Mouse (Mus musculus) liver, embryonic 14.5 days (tissue): Measurements from ENCODE around the gene Dll3. TPM values are rescaled to one million over a fixed set of nuclear protein-coding genes. Genes with fewer than 3 reads are reported as not detected.
"Not testable (repeated sequence)": the region's sequence is repeated elsewhere in the genome, so short reads cannot be mapped to it uniquely, and the experiment has no call there.

Source experiments
- ATAC-seq: fragments of 200-750 bp; cut with Nextera tagmentation; 2 replicates; pipeline ENCODE4 v1.8.0; 2017; ENCODE audit warnings: moderate number of reproducible peaks, mild to moderate bottlenecking, moderate library complexity; ENCODE audit not compliant: insufficient read depth
- DNase-seq, 3 experiments: peaks; one replicate each; pipeline ENCODE4 v3.0.0-alpha.2; 2012 to 2013; ENCODE audit warnings: low read depth in 3 of 3, low spot score in 3 of 3
- H3K27ac ChIP-seq: fragments of 300-500 bp; sonication (generic); 2 replicates; pipeline ENCODE4 v1.5.1; 2014; ENCODE audit warnings: moderate library complexity, mild to moderate bottlenecking, control low read depth, inconsistent platforms
- H3K27me3 ChIP-seq: fragments of 300-500 bp; sonication (generic); 2 replicates; pipeline ENCODE4 v1.6.1; 2014; ENCODE audit warnings: mild to moderate bottlenecking, low read length, moderate library complexity; ENCODE audit not compliant: control insufficient read depth, insufficient read depth
- H3K36me3 ChIP-seq: fragments of 300-500 bp; sonication (generic); replicated peaks from 2 replicates; pipeline ENCODE4 v1.6.1; 2014; ENCODE audit warnings: low read depth; ENCODE audit not compliant: control insufficient read depth, insufficient read depth
- H3K4me1 ChIP-seq, 2 experiments: fragments of 200-500 bp in 1 of 2; fragments of 300-500 bp in 1 of 2; sonication (generic) in 1 of 2; replicated peaks; 2 replicates each; pipeline ENCODE4 v1.6.1; 2012 to 2014; ENCODE audit warnings: antibody characterized with exemption in 1 of 2, inconsistent platforms in 1 of 2, low read length in 1 of 2; ENCODE audit not compliant: control insufficient read depth in 2 of 2, insufficient read depth in 2 of 2
- H3K4me2 ChIP-seq: fragments of 300-500 bp; sonication (generic); 2 replicates; pipeline ENCODE4 v1.6.1; 2014; ENCODE audit warnings: low read depth, mild to moderate bottlenecking, control low read depth, moderate library complexity
- H3K4me3 ChIP-seq, 2 experiments: fragments of 200-500 bp in 1 of 2; fragments of 300-500 bp in 1 of 2; sonication (generic) in 1 of 2; 2 replicates each; pipeline ENCODE4 v1.5.1; 2012 to 2014; ENCODE audit warnings: low read depth in 2 of 2, low read length in 2 of 2, mild to moderate bottlenecking in 2 of 2, control low read depth in 1 of 2, inconsistent platforms in 1 of 2, moderate library complexity in 1 of 2; ENCODE audit not compliant: insufficient read depth in 1 of 2
- H3K9ac ChIP-seq: fragments of 300-500 bp; sonication (generic); replicated peaks from 2 replicates; pipeline ENCODE4 v1.6.1; 2014; ENCODE audit warnings: mild to moderate bottlenecking, control low read depth, moderate library complexity
- H3K9me3 ChIP-seq: fragments of 300-500 bp; sonication (generic); 2 replicates; pipeline ENCODE4 v1.6.1; 2016; ENCODE audit warnings: low read length, mixed read lengths; ENCODE audit not compliant: control insufficient read depth
- CTCF ChIP-seq: IDR thresholded peaks from 2 replicates; pipeline ENCODE4 v1.5.1; 2016; ENCODE audit warnings: antibody characterized with exemption, low read depth, control low read depth
- EP300 ChIP-seq: IDR thresholded peaks from 2 replicates; pipeline ENCODE4 v1.6.1; 2016; ENCODE audit warnings: antibody characterized with exemption, low read depth
- WGBS: fragments of 180-500 bp; shearing (Covaris S2); extraction: QIAGEN DNeasy Blood & Tissue Kit; methylation state at CpG from one replicate; pipeline ENCODE4 v1.1.7; 2014; ENCODE audit not compliant: insufficient replicate concordance; 5-methylcytosine and 5-hydroxymethylcytosine counted together
- polyA plus RNA-seq, 2 experiments: library from polyadenylated mRNA; depleted of rRNA in 1 of 2; stranded (reverse) in 1 of 2; unstranded in 1 of 2; fragments of >200 nt; fragmentation: Nextera tagmentation in 1 of 2; extraction: Ambion mirVana in 1 of 2; gene quantifications; 2 replicates each; pipeline versions ENCODE4 v1.2.1 to v1.2.3; 2012 to 2014

Gene Dll3
- polyA plus RNA-seq, 2 experiments, result 0.03 TPM; not detected in 1

DNA sequence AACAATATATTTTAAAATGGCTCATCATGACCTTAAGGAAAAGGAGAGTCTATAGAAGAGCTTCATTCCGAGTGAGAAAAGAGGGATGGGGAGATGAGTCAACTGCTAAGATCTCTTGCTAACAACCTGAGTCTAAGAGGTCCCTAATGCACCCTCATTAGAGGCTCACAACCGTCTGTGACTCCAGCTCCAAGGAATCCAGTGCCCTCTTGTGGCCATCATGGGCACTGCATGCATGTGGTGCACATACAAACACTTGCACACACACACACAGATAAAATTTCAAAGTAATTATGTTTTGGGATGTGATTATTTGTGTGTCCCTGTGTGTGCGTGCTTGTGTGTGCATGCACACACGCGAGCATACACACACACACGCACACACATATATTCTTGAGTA lies 46.6 kb downstream of the Dll3 start:
- Histone ChIP-seq H3K27me3 (no peaks in the 10 kb centered on the region), H3K9me3 (0 out of 2 replicates have a peak, but pooled peaks cover 2% of the 10 kb centered on the region), H3K9ac (no peak overlapping the region), H3K4me3 (no peak overlapping the region), H3K4me2 (no peak overlapping the region), H3K4me1 (no peaks in the 10 kb centered on the region), H3K27ac (no peak overlapping the region), H3K36me3 (no peaks in the 10 kb centered on the region)
- DNase-seq (no peak), ATAC-seq (no peak)
- 65% methylated on average over 6 of the region's 6 CpGs for WGBS
- TF ChIP-seq EP300, result no peak
- TF ChIP-seq CTCF, result peak; percentile 73

DNA sequence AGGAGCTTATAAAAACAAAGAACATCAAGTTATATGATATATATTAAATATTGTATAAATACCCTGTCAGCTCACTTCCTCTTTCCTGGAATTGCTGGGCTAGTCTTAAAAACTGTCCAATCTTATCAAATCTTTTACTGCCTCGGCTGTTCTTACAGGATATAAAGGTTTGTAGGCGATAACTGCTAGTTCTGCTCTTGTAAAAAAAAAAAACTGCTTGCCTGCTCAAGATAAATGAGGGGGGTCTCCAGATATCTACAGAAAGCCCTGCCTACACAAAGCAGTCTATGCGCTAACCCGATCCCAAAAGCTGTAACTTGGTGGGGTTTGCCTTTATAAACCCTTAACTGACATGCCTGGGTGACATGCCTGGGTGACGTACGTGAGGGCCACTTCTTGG lies 47.4 kb downstream of the Dll3 start:
- ATAC-seq (no peak), DNase-seq (no peak)
- Histone ChIP-seq H3K4me2 (no peak overlapping the region), H3K9ac (no peak overlapping the region), H3K27ac (no peak overlapping the region), H3K4me1 (no peaks in the 10 kb centered on the region), H3K4me3 (no peak overlapping the region), H3K9me3 (0 out of 2 replicates have a peak, but pooled peaks cover 2% of the 10 kb centered on the region), H3K36me3 (no peaks in the 10 kb centered on the region), H3K27me3 (no peaks in the 10 kb centered on the region)
- 32% methylated on average over 6 of the region's 6 CpGs for WGBS
- TF ChIP-seq EP300 (no peak), CTCF (no peak)

DNA sequence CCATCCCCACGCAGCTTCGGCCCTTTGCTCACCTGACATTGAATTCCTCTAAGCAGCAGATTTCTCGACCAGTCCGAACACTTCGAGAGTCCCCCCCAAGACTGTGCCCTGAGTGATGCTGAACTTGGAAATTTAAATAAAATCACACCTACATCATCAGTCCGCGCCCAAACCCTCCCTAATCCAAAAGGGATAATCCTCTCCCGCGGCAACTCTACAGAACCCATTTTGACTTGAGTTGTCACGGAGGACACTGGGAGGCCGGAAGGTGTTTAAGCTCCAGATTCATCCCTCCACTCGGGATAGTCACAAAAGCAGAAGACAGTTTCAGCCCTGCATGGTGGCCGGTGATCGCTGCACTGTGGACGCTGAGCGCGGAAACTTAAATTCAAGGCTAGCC lies 50.1 kb downstream of the Dll3 start:
- Histone ChIP-seq H3K9ac (no peak overlapping the region), H3K4me2 (no peak overlapping the region), H3K4me3 (no peak overlapping the region), H3K36me3 (no peaks in the 10 kb centered on the region), H3K27me3 (no peaks in the 10 kb centered on the region), H3K4me1 (no peaks in the 10 kb centered on the region), H3K27ac (no peak overlapping the region), H3K9me3 (0 out of 2 replicates have a peak, but pooled peaks cover 2% of the 10 kb centered on the region)
- DNase-seq, result no peak
- 78% methylated on average over 17 of the region's 17 CpGs for WGBS
- TF ChIP-seq CTCF (no peak), EP300 (no peak)
- no peak for ATAC-seq

DNA sequence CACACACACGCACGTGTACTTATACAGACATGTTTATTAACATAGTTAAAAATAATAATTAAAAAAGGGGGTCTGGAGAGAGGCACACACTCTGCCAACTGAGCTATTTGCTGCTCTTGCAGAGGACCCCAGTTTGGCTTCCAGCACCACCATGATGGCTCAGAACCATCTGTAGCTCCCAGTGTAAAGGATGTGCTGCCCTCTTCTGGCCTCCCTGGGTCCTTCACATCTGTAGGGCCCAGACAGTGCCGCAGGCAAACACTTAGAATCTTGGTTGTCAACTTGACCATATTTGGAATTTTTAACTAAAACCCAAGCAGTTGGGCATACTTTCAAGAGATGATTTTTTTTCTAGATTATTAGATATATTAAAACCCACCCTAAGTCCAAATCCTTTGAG lies 53.1 kb downstream of the Dll3 start:
- H3K36me3 ChIP-seq, result no peaks in the 10 kb centered on the region
- H3K4me1 ChIP-seq, result no peaks in the 10 kb centered on the region
- no peak overlapping the region for H3K9ac ChIP-seq
- TF ChIP-seq EP300 (no peak), CTCF (0 out of 2 replicates have a peak, but pooled peaks have one; percentile 13)
- H3K9me3 ChIP-seq, result no peaks in the 10 kb centered on the region
- no peak overlapping the region for H3K4me3 ChIP-seq
- 81% methylated on average over 3 of the region's 3 CpGs for WGBS
- ATAC-seq (no peak), DNase-seq (no peak)
- no peaks in the 10 kb centered on the region for H3K27me3 ChIP-seq
- no peak overlapping the region for H3K27ac ChIP-seq
- H3K4me2 ChIP-seq, result no peak overlapping the region

DNA sequence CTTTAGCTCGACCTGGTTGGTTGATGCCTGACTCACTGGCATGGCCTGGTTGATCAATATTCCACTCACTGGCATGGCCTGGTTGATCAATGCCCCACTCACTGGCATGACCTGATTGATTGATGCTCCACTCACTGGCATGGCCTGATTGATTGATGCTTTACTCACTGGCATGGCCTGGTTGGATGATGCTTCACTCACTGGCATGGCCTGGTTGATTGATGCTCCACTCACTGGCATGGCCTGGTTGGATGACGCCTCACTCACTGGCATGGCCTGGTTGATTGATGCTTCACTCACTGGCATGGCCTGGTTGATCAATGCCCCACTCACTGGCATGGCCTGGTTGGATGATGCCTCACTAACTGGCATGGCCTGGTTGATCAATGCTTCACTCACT lies 58.1 kb downstream of the Dll3 start:
- H3K4me2 ChIP-seq, H3K27ac ChIP-seq, H3K4me3 ChIP-seq, H3K4me1 ChIP-seq, H3K27me3 ChIP-seq, H3K9ac ChIP-seq, DNase-seq, ATAC-seq, H3K36me3 ChIP-seq, H3K9me3 ChIP-seq: not testable (repeated sequence)
- WGBS, result 35% methylated on average over 2 of the region's 2 CpGs

Other genes with a start within 250 kb of the Dll3 start
- gene Fcgbp, start 231.0 kb downstream of the Dll3 start, polyA plus RNA-seq (2012; rRNA removed), result not detected in 2 replicates
- gene Fcgbp, start 231.0 kb downstream of the Dll3 start, polyA plus RNA-seq (2014; fragmentation: Nextera tagmentation; extraction: Ambion mirVana), result not detected in 2 replicates
- gene 9530053A07Rik, start 172.8 kb downstream of the Dll3 start, polyA plus RNA-seq (2012; rRNA removed), result not detected in 2 replicates
- not detected in 2 replicates for gene 9530053A07Rik, start 172.8 kb downstream of the Dll3 start, polyA plus RNA-seq (2014; fragmentation: Nextera tagmentation; extraction: Ambion mirVana)
- 135 and 219 TPM in 2 replicates for gene Fbl, start 132.5 kb downstream of the Dll3 start, polyA plus RNA-seq (2012; rRNA removed)
- gene Fbl, start 132.5 kb downstream of the Dll3 start, polyA plus RNA-seq (2014; fragmentation: Nextera tagmentation; extraction: Ambion mirVana), result 24.4 and 29.7 TPM in 2 replicates
- gene Dyrk1b, start 122.8 kb downstream of the Dll3 start, polyA plus RNA-seq (2012; rRNA removed), result 2.7 and 3.6 TPM in 2 replicates
- gene Dyrk1b, start 122.8 kb downstream of the Dll3 start, polyA plus RNA-seq (2014; fragmentation: Nextera tagmentation; extraction: Ambion mirVana), result 1.9 and 2.5 TPM in 2 replicates
- 1.3 and 2.3 TPM in 2 replicates for gene Eid2, start 34.4 kb downstream of the Dll3 start, polyA plus RNA-seq (2012; rRNA removed)
- gene Eid2, start 34.4 kb downstream of the Dll3 start, polyA plus RNA-seq (2014; fragmentation: Nextera tagmentation; extraction: Ambion mirVana), result 0.38 and 1.1 TPM in 2 replicates
- gene Eid2b, start 24.5 kb downstream of the Dll3 start, polyA plus RNA-seq (2012; rRNA removed), result 1.5 and 1.7 TPM in 2 replicates
- 1.4 and 2.1 TPM in 2 replicates for gene Eid2b, start 24.5 kb downstream of the Dll3 start, polyA plus RNA-seq (2014; fragmentation: Nextera tagmentation; extraction: Ambion mirVana)
- not detected in 2 replicates for gene Selenov, start 11.1 kb downstream of the Dll3 start, polyA plus RNA-seq (2012; rRNA removed)
- not detected in 2 replicates for gene Selenov, start 11.1 kb downstream of the Dll3 start, polyA plus RNA-seq (2014; fragmentation: Nextera tagmentation; extraction: Ambion mirVana)
- 45.4 and 52.3 TPM in 2 replicates for gene Timm50, start 9.8 kb upstream of the Dll3 start, polyA plus RNA-seq (2012; rRNA removed)
- 91.1 and 95.2 TPM in 2 replicates for gene Timm50, start 9.8 kb upstream of the Dll3 start, polyA plus RNA-seq (2014; fragmentation: Nextera tagmentation; extraction: Ambion mirVana)
- gene Supt5, start 36.5 kb upstream of the Dll3 start, polyA plus RNA-seq (2012; rRNA removed), result 29.4 and 29.6 TPM in 2 replicates
- gene Supt5, start 36.5 kb upstream of the Dll3 start, polyA plus RNA-seq (2014; fragmentation: Nextera tagmentation; extraction: Ambion mirVana), result 21.7 and 26.2 TPM in 2 replicates
- 512 and 1,209 TPM in 2 replicates for gene Rps16, start 48.4 kb upstream of the Dll3 start, polyA plus RNA-seq (2012; rRNA removed)
- 874 and 900 TPM in 2 replicates for gene Rps16, start 48.4 kb upstream of the Dll3 start, polyA plus RNA-seq (2014; fragmentation: Nextera tagmentation; extraction: Ambion mirVana)
- gene Plekhg2, start 70.4 kb upstream of the Dll3 start, polyA plus RNA-seq (2012; rRNA removed), result 3.2 and 3.3 TPM in 2 replicates
- 2.7 and 3.4 TPM in 2 replicates for gene Plekhg2, start 70.4 kb upstream of the Dll3 start, polyA plus RNA-seq (2014; fragmentation: Nextera tagmentation; extraction: Ambion mirVana)
- gene Zfp36, start 78.0 kb upstream of the Dll3 start, polyA plus RNA-seq (2012; rRNA removed), result 3.9 and 5.1 TPM in 2 replicates
- gene Zfp36, start 78.0 kb upstream of the Dll3 start, polyA plus RNA-seq (2014; fragmentation: Nextera tagmentation; extraction: Ambion mirVana), result 4.6 and 5.0 TPM in 2 replicates
- gene Med29, start 90.5 kb upstream of the Dll3 start, polyA plus RNA-seq (2012; rRNA removed), result 21.0 and 22.2 TPM in 2 replicates
- gene Med29, start 90.5 kb upstream of the Dll3 start, polyA plus RNA-seq (2014; fragmentation: Nextera tagmentation; extraction: Ambion mirVana), result 25.7 and 27.2 TPM in 2 replicates
- 25.2 and 40.4 TPM in 2 replicates for gene Paf1, start 90.7 kb upstream of the Dll3 start, polyA plus RNA-seq (2012; rRNA removed)
- 15.0 and 18.3 TPM in 2 replicates for gene Paf1, start 90.7 kb upstream of the Dll3 start, polyA plus RNA-seq (2014; fragmentation: Nextera tagmentation; extraction: Ambion mirVana)
- gene Gmfg, start 135.2 kb upstream of the Dll3 start, polyA plus RNA-seq (2012; rRNA removed), result 13.1 and 22.2 TPM in 2 replicates
- gene Gmfg, start 135.2 kb upstream of the Dll3 start, polyA plus RNA-seq (2014; fragmentation: Nextera tagmentation; extraction: Ambion mirVana), result 31.4 and 39.3 TPM in 2 replicates
- gene Lrfn1, start 149.7 kb upstream of the Dll3 start, polyA plus RNA-seq (2012; rRNA removed), result 0.41 and 0.58 TPM in 2 replicates
- gene Lrfn1, start 149.7 kb upstream of the Dll3 start, polyA plus RNA-seq (2014; fragmentation: Nextera tagmentation; extraction: Ambion mirVana), result 0.15 TPM in 1 of 2 replicates, not detected in the other
- gene Ifnl2, start 208.2 kb upstream of the Dll3 start, polyA plus RNA-seq (2012; rRNA removed), result not detected in 2 replicates
- not detected in 2 replicates for gene Ifnl2, start 208.2 kb upstream of the Dll3 start, polyA plus RNA-seq (2014; fragmentation: Nextera tagmentation; extraction: Ambion mirVana)
- gene Ifnl3, start 220.6 kb upstream of the Dll3 start, polyA plus RNA-seq (2012; rRNA removed), result not detected in 2 replicates
- not detected in 2 replicates for gene Ifnl3, start 220.6 kb upstream of the Dll3 start, polyA plus RNA-seq (2014; fragmentation: Nextera tagmentation; extraction: Ambion mirVana)
- not detected in 2 replicates for gene Sycn, start 238.6 kb upstream of the Dll3 start, polyA plus RNA-seq (2012; rRNA removed)
- gene Sycn, start 238.6 kb upstream of the Dll3 start, polyA plus RNA-seq (2014; fragmentation: Nextera tagmentation; extraction: Ambion mirVana), result not detected in 2 replicates
- gene Nccrp1, start 245.0 kb upstream of the Dll3 start, polyA plus RNA-seq (2012; rRNA removed), result 0.05 TPM in 1 of 2 replicates, not detected in the other
- not detected in 2 replicates for gene Nccrp1, start 245.0 kb upstream of the Dll3 start, polyA plus RNA-seq (2014; fragmentation: Nextera tagmentation; extraction: Ambion mirVana)